In genomic region chr14:46760355-46761029, GRCm38 (mm10) we compare ENCODE assay signal across 7 mouse cellular contexts. TPM values are rescaled to one million over a fixed set of nuclear protein-coding genes. Genes with fewer than 3 reads are reported as not detected.
A peak's percentile ranks its signal among the peaks of the same experiment; 100 is the strongest.
DNase-seq lines count a peak whose midpoint lies in the region; ATAC-seq and TF ChIP-seq lines count a peak whose summit lies in the region.

Gene Cdkn3, plus strand, starts transcription at chr14:46760541.

- peak within 1 kb of the TSS; percentile 47; the same call in 1 of the 2 replicates for H3K9ac ChIP-seq in intestine, postnatal 0 days (ENCODE audit: low read depth, low read length)
- H3K9ac ChIP-seq in midbrain, embryonic 12.5 days (replicated peaks), result peak within 1 kb of the TSS; percentile 76

- peak; percentile 100 for ATAC-seq in intestine, postnatal 0 days
- peak; percentile 100 for ATAC-seq in midbrain, embryonic 12.5 days (ENCODE audit: low FRiP score, low read depth)

- H3K27me3 ChIP-seq in embryonic facial prominence, embryonic 10.5 days (replicated peaks; ENCODE audit: low read depth, poor library complexity, severe bottlenecking), result no peaks in the 10 kb centered on the region
- H3K27me3 ChIP-seq in intestine, postnatal 0 days (replicated peaks; ENCODE audit: control insufficient read depth, insufficient read depth, low read length), result no peaks in the 10 kb centered on the region
- no peaks in the 10 kb centered on the region for H3K27me3 ChIP-seq in midbrain, embryonic 12.5 days
- no peaks in the 10 kb centered on the region for H3K27me3 ChIP-seq in small intestine, adult 2 months (ENCODE audit: control insufficient read depth, insufficient read depth, low read length)

- peaks cover 17% of the 10 kb centered on the region for H3K36me3 ChIP-seq in embryonic facial prominence, embryonic 10.5 days (replicated peaks)
- peaks cover 9% of the 10 kb centered on the region for H3K36me3 ChIP-seq in intestine, postnatal 0 days (ENCODE audit: control insufficient read depth, insufficient read depth)
- H3K36me3 ChIP-seq in midbrain, embryonic 12.5 days, result peaks cover 4% of the 10 kb centered on the region; the same call in 1 of the 2 replicates
- H3K36me3 ChIP-seq in small intestine, adult 2 months (ENCODE audit: control insufficient read depth, insufficient read depth, low read length), result no peaks in the 10 kb centered on the region; the same call in 1 of the 2 replicates

- TF ChIP-seq CTCF in intestine, postnatal 0 days (IDR thresholded peaks at IDR 0.05; ENCODE audit: low read depth), result no peak
- TF ChIP-seq CTCF in small intestine, adult 2 months (IDR thresholded peaks at IDR 0.05; ENCODE audit: extremely low read depth, insufficient read length, insufficient replicate concordance, low read depth, low read length), result no peak

- no peaks in the 10 kb centered on the region; the same call in 1 of the 2 replicates for H3K9me3 ChIP-seq in embryonic facial prominence, embryonic 10.5 days
- H3K9me3 ChIP-seq in intestine, postnatal 0 days (ENCODE audit: control insufficient read depth), result no peaks in the 10 kb centered on the region
- no peaks in the 10 kb centered on the region for H3K9me3 ChIP-seq in midbrain, embryonic 12.5 days

- peak within 1 kb of the TSS; percentile 88 for H3K4me2 ChIP-seq in intestine, postnatal 0 days (replicated peaks; ENCODE audit: low read depth)
- H3K4me2 ChIP-seq in midbrain, embryonic 12.5 days (replicated peaks), result peak within 1 kb of the TSS; percentile 67

- peak; percentile 95 for DNase-seq in adrenal gland, postnatal 10 days
- peak; percentile 93 for DNase-seq in embryonic facial prominence, embryonic 10.5 days (ENCODE audit: low spot score)
- DNase-seq in gonadal fat pad, adult 2 months (ENCODE audit: low read depth), result peak; percentile 63
- DNase-seq in left cerebral cortex, postnatal 4 days, result peak; percentile 86

- intact Hi-C loops in left cerebral cortex, postnatal 4 days (cut with DNase I), result no loop called here

- H3K27ac ChIP-seq in embryonic facial prominence, embryonic 10.5 days (replicated peaks), result peak within 1 kb of the TSS; percentile 90
- H3K27ac ChIP-seq in intestine, postnatal 0 days (ENCODE audit: low read depth, low read length), result no peak within 1 kb of the TSS
- no peak within 1 kb of the TSS for H3K27ac ChIP-seq in midbrain, embryonic 12.5 days (replicated peaks)
- H3K27ac ChIP-seq in small intestine, adult 2 months (ENCODE audit: insufficient read depth, low read depth, low read length), result no peak within 1 kb of the TSS

- H3K4me1 ChIP-seq in embryonic facial prominence, embryonic 10.5 days, result peaks cover 13% of the 10 kb centered on the region
- H3K4me1 ChIP-seq in intestine, postnatal 0 days (replicated peaks; ENCODE audit: control insufficient read depth, insufficient read depth, low read length), result peaks cover 4% of the 10 kb centered on the region
- peaks cover 13% of the 10 kb centered on the region for H3K4me1 ChIP-seq in midbrain, embryonic 12.5 days
- peaks cover 2% of the 10 kb centered on the region; the same call in 1 of the 2 replicates for H3K4me1 ChIP-seq in small intestine, adult 2 months (ENCODE audit: control insufficient read depth, insufficient read depth, insufficient read length, low read length)

- under 1% methylated on average over 54 of the region's 54 CpGs for WGBS in embryonic facial prominence, embryonic 10.5 days
- WGBS in intestine, postnatal 0 days, result under 1% methylated on average over 53 of the region's 54 CpGs
- under 1% methylated on average over 54 of the region's 54 CpGs for WGBS in midbrain, embryonic 12.5 days
- under 1% methylated on average over 54 of the region's 54 CpGs for WGBS in small intestine, adult 2 months

- no peak for TF ChIP-seq POLR2A in small intestine, adult 2 months (IDR thresholded peaks at IDR 0.05; ENCODE audit: low read depth, low read length)

- H3K4me3 ChIP-seq in embryonic facial prominence, embryonic 10.5 days, result peak within 1 kb of the TSS; percentile 86
- H3K4me3 ChIP-seq in intestine, postnatal 0 days (ENCODE audit: low read depth, low read length), result peak within 1 kb of the TSS; percentile 71
- peak within 1 kb of the TSS; percentile 78 for H3K4me3 ChIP-seq in midbrain, embryonic 12.5 days
- H3K4me3 ChIP-seq in small intestine, adult 2 months (ENCODE audit: low read depth, low read length), result peak within 1 kb of the TSS; percentile 84

RNA-seq across cellular contexts. Expression of gene Cdkn3, which starts in this region (rescaled TPM):
- 10 to 100 TPM in 1 of 2 experiments, 1 to 10 TPM in 1; 8.9 to 11.1 TPM for total RNA-seq in adrenal gland, postnatal 10 days (2021)
- polyA plus RNA-seq in embryonic facial prominence, embryonic 10.5 days (2016; fragmentation: Nextera tagmentation; extraction: Ambion mirVana), result 41.3 and 43.1 TPM in 2 replicates
- 1.3 and 1.6 TPM in 2 replicates for polyA plus RNA-seq in gonadal fat pad, adult 2 months (2012; rRNA removed)
- polyA plus RNA-seq in intestine, postnatal 0 days (2015; fragmentation: Nextera tagmentation; extraction: Ambion mirVana), result 27.7 and 30.9 TPM in 2 replicates
- 1 to 10 TPM; 3.0 to 5.1 TPM for total RNA-seq in left cerebral cortex, postnatal 4 days (2021)
- 34.5 and 40.4 TPM in 2 replicates for polyA plus RNA-seq in midbrain, embryonic 12.5 days (2016; fragmentation: Nextera tagmentation; extraction: Ambion mirVana)
- polyA plus RNA-seq in small intestine, adult 2 months (2012; rRNA removed), result 0.65 and 3.3 TPM in 2 replicates
